Mouse (Mus musculus): Measurements from ENCODE around the gene Tmem200a. TPM values are rescaled to one million over a fixed set of nuclear protein-coding genes. Genes with fewer than 3 reads are reported as not detected.

Gene Tmem200a
- total and polyA plus RNA-seq, 2 experiments from 2014 or later, result 0.11 to 2.0 TPM

DNA sequence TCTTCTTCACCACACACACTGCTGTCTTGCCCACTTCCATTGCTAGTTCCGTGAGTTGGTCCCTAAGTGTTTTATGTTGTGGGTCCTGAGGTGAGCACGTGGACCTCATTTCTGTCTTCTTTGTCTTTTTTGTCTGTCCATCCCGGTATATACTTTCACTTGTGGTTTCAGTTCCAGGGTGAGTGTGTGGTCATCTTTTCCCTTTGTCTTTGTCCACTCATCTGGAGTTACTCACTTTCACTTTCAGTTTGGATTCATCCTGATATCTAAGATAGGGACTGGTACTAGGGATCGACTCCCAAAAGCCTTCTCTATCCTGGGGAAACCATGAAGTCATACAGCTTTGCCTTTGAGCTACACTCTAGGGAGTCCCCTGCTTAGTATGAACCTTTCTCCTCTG lies 15.8 kb downstream of the Tmem200a start:
- Histone ChIP-seq H3K9me3 (replicated peaks; ENCODE audit: control insufficient read depth, low read length) (no peaks in the 10 kb centered on the region), H3K36me3 (replicated peaks; ENCODE audit: control insufficient read depth, insufficient read depth, low read length) (no peaks in the 10 kb centered on the region), H3K4me2 (ENCODE audit: low read depth, low read length) (no peak overlapping the region), H3K27ac (ENCODE audit: low read depth) (no peak overlapping the region), H3K27me3 (ENCODE audit: control insufficient read depth, insufficient read depth, low read length) (no peaks in the 10 kb centered on the region), H3K4me3 (ENCODE audit: low read depth, low read length) (no peak overlapping the region), H3K4me1 (ENCODE audit: control insufficient read depth, insufficient read depth) (no peaks in the 10 kb centered on the region), H3K9ac (replicated peaks; ENCODE audit: low read depth, low read length) (no peak overlapping the region)
- ATAC-seq (ENCODE audit: insufficient read depth, low read depth) (no peak), DNase-seq (ENCODE audit: low spot score) (no peak)
- no peak for TF ChIP-seq CTCF (IDR thresholded peaks at IDR 0.05; ENCODE audit: low read depth)
- TF ChIP-seq EP300 (IDR thresholded peaks at IDR 0.05; ENCODE audit: low read depth), result no peak
- 71% methylated on average over 4 of the region's 4 CpGs for WGBS

DNA sequence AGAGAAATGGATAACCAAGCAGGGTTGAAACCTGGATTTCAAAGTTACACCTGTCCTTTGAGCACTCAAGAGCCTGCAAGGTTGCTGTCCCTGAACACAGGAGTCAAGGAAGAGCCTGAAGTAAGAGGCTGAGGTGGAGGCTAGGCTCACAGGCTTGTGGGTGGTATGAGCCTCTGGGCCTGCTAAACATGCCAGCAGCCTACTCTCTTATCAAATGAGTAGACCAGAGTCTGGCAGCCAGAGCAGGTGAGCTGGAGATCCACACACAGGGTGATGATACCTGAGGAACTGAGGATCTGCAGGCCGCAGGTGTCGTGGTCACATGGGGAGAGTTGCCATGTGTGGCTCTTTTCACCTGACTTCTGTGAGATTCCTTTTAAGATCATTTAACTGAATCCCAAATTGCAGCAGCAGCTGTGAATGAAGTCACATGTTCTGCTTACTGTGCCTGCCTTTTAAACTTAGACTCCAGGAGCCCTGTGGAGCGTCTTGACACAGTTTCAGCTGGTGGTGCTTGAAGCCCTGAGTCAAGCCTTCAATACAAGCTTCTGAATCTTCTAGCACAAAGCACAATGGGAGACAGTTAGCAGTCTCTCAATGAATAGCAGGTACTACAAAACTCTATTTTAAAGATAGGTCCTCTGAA lies 19.1 kb downstream of the Tmem200a start:
- Histone ChIP-seq H3K9me3 (replicated peaks; ENCODE audit: control insufficient read depth, low read length) (no peaks in the 10 kb centered on the region), H3K27me3 (ENCODE audit: control insufficient read depth, insufficient read depth, low read length) (no peaks in the 10 kb centered on the region), H3K36me3 (replicated peaks; ENCODE audit: control insufficient read depth, insufficient read depth, low read length) (no peaks in the 10 kb centered on the region), H3K4me1 (ENCODE audit: control insufficient read depth, insufficient read depth) (no peaks in the 10 kb centered on the region), H3K4me3 (ENCODE audit: low read depth, low read length) (no peak overlapping the region), H3K9ac (replicated peaks; ENCODE audit: low read depth, low read length) (no peak overlapping the region), H3K4me2 (ENCODE audit: low read depth, low read length) (no peak overlapping the region), H3K27ac (ENCODE audit: low read depth) (no peak overlapping the region)
- TF ChIP-seq CTCF (IDR thresholded peaks at IDR 0.05; ENCODE audit: low read depth) (no peak), EP300 (IDR thresholded peaks at IDR 0.05; ENCODE audit: low read depth) (no peak)
- DNase-seq (ENCODE audit: low spot score) (no peak), ATAC-seq (ENCODE audit: insufficient read depth, low read depth) (no peak)
- 85% methylated on average over 3 of the region's 3 CpGs for WGBS

DNA sequence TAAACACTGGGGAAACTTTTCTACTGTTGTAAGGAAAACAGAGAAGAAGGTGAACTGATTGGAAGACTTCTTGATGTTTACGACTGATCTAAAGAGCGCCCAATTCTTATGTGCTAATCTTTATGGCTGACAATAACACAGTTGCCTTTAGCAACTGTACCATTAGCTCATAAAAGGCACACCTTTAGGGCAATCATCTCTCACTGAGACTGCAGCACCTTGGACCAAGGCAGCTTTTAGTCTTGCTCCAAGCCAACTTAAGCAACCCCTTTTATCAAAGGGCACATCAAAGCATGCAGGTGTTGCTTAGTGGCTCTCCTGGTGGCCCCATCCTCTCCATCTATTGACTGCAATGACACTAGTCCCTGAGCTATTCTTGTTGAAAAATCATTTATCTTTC lies 27.7 kb downstream of the Tmem200a start:
- Histone ChIP-seq H3K4me3 (ENCODE audit: low read depth, low read length) (no peak overlapping the region), H3K27ac (ENCODE audit: low read depth) (no peak overlapping the region), H3K4me2 (ENCODE audit: low read depth, low read length) (no peak overlapping the region), H3K9me3 (replicated peaks; ENCODE audit: control insufficient read depth, low read length) (no peaks in the 10 kb centered on the region), H3K9ac (replicated peaks; ENCODE audit: low read depth, low read length) (no peak overlapping the region), H3K27me3 (ENCODE audit: control insufficient read depth, insufficient read depth, low read length) (no peaks in the 10 kb centered on the region), H3K4me1 (ENCODE audit: control insufficient read depth, insufficient read depth) (no peaks in the 10 kb centered on the region), H3K36me3 (replicated peaks; ENCODE audit: control insufficient read depth, insufficient read depth, low read length) (no peaks in the 10 kb centered on the region)
- DNase-seq (ENCODE audit: low spot score) (no peak), ATAC-seq (ENCODE audit: insufficient read depth, low read depth) (no peak)
- 81% methylated on average over 2 of the region's 2 CpGs for WGBS
- TF ChIP-seq CTCF (IDR thresholded peaks at IDR 0.05; ENCODE audit: low read depth) (no peak), EP300 (IDR thresholded peaks at IDR 0.05; ENCODE audit: low read depth) (no peak)

DNA sequence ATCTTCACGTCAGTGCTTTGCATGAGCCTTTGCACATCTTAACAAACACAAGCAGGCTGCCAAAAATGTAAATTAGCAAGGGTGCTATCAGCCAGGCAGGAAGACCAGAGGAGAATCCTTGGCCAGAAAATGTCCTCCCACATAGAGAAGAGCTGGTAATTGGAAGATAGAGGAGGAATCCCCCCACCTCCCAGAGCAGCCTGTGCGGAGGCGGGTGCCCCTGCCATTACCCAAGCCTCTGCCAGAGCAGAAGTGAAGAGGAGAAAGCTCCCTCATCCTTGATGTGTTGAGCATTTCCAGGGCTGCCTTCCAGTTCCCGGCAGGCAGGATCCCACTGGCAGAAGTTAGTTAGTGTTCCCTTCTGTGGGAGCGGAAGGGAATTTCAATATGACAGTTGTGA lies 43.9 kb downstream of the Tmem200a start:
- Histone ChIP-seq H3K27ac (ENCODE audit: low read depth) (no peak overlapping the region), H3K4me2 (ENCODE audit: low read depth, low read length) (no peak overlapping the region), H3K9ac (replicated peaks; ENCODE audit: low read depth, low read length) (no peak overlapping the region), H3K4me1 (ENCODE audit: control insufficient read depth, insufficient read depth) (no peaks in the 10 kb centered on the region), H3K9me3 (replicated peaks; ENCODE audit: control insufficient read depth, low read length) (no peaks in the 10 kb centered on the region), H3K4me3 (ENCODE audit: low read depth, low read length) (no peak overlapping the region), H3K27me3 (ENCODE audit: control insufficient read depth, insufficient read depth, low read length) (no peaks in the 10 kb centered on the region), H3K36me3 (replicated peaks; ENCODE audit: control insufficient read depth, insufficient read depth, low read length) (no peaks in the 10 kb centered on the region)
- TF ChIP-seq EP300 (IDR thresholded peaks at IDR 0.05; ENCODE audit: low read depth) (no peak), CTCF (IDR thresholded peaks at IDR 0.05; ENCODE audit: low read depth) (no peak)
- 60% methylated on average over 5 of the region's 5 CpGs for WGBS
- ATAC-seq (ENCODE audit: insufficient read depth, low read depth) (no peak), DNase-seq (ENCODE audit: low spot score) (no peak)

DNA sequence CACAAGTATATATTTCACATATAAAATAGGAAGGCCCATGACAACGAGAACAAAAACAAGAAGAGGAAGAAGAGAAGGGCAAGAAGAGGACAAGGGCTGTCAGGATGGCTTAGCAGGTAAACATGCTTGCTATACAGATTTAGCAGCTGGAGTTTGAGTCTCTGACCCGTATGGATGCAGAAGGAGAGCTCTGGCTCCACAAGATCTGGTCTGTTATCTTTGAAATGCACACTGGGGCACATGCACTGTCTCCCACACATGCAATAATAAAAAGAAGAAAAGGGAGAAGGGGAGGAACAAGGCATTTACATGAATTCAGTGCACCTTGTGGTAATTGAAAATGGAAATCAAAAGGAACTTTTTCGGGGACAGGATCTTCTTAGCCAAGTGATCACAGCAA lies 60.1 kb downstream of the Tmem200a start:
- H3K36me3 ChIP-seq (replicated peaks; ENCODE audit: control insufficient read depth, insufficient read depth, low read length), result no peaks in the 10 kb centered on the region
- DNase-seq (ENCODE audit: low spot score), result no peak
- H3K4me2 ChIP-seq (ENCODE audit: low read depth, low read length), result no peak overlapping the region
- no peaks in the 10 kb centered on the region for H3K9me3 ChIP-seq (replicated peaks; ENCODE audit: control insufficient read depth, low read length)
- H3K9ac ChIP-seq (replicated peaks; ENCODE audit: low read depth, low read length), result no peak overlapping the region
- no peak for ATAC-seq (ENCODE audit: insufficient read depth, low read depth)
- no peaks in the 10 kb centered on the region for H3K27me3 ChIP-seq (ENCODE audit: control insufficient read depth, insufficient read depth, low read length)
- TF ChIP-seq EP300 (IDR thresholded peaks at IDR 0.05; ENCODE audit: low read depth) (no peak), CTCF (IDR thresholded peaks at IDR 0.05; ENCODE audit: low read depth) (no peak)
- H3K4me1 ChIP-seq (ENCODE audit: control insufficient read depth, insufficient read depth), result no peaks in the 10 kb centered on the region
- no peak overlapping the region for H3K27ac ChIP-seq (ENCODE audit: low read depth)
- H3K4me3 ChIP-seq (ENCODE audit: low read depth, low read length), result no peak overlapping the region
- WGBS, result 68% methylated on average over 3 of the region's 3 CpGs

DNA sequence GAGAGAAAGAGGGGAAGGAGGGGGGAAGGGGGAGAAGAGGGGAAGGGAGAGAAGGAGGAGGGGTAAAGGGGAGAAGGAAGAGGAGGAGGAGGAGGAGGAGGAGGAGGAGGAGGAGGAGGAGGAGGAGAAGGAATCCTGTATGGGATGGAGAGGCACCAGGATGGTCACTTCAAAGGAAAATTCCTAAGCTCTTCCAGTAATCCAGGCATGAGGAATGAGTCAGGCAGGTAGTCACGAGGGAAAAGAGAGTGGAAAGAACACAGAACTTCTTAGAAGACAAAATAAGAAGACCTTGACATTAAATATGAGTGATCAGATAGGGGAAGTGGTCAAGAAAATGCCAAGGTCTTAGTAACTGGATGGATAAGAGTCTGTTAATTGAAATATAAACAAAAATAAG lies 64.6 kb downstream of the Tmem200a start:
- Histone ChIP-seq H3K4me1 (ENCODE audit: control insufficient read depth, insufficient read depth) (no peaks in the 10 kb centered on the region), H3K4me2 (ENCODE audit: low read depth, low read length) (no peak overlapping the region), H3K36me3 (replicated peaks; ENCODE audit: control insufficient read depth, insufficient read depth, low read length) (no peaks in the 10 kb centered on the region), H3K9me3 (replicated peaks; ENCODE audit: control insufficient read depth, low read length) (no peaks in the 10 kb centered on the region), H3K27me3 (ENCODE audit: control insufficient read depth, insufficient read depth, low read length) (no peaks in the 10 kb centered on the region), H3K4me3 (ENCODE audit: low read depth, low read length) (no peak overlapping the region), H3K9ac (replicated peaks; ENCODE audit: low read depth, low read length) (no peak overlapping the region), H3K27ac (ENCODE audit: low read depth) (no peak overlapping the region)
- no peak for DNase-seq (ENCODE audit: low spot score)
- TF ChIP-seq CTCF (IDR thresholded peaks at IDR 0.05; ENCODE audit: low read depth) (no peak), EP300 (IDR thresholded peaks at IDR 0.05; ENCODE audit: low read depth) (no peak)
- ATAC-seq (ENCODE audit: insufficient read depth, low read depth), result no peak
- WGBS, result 50% methylated on average over 1 of the region's 1 CpGs
